Mouse (Mus musculus) E14TG2a.4 (cell line): ENCODE measurements around the gene Eaf2.

Experiments
- CTCF ChIP-seq: conservative IDR thresholded peaks from 2 replicates; pipeline ENCODE4 v1.5.1; 2014; ENCODE audit warnings: low read length
- NANOG ChIP-seq: IDR thresholded peaks from 2 replicates; pipeline ENCODE4 v1.6.1; 2014; ENCODE audit warnings: borderline replicate concordance, low read length, mixed read lengths
- POU5F1 ChIP-seq: IDR thresholded peaks from 2 replicates; pipeline ENCODE4 v1.6.1; 2014; ENCODE audit warnings: low read length, borderline replicate concordance

- TF ChIP-seq CTCF (no peak), NANOG (no peak), POU5F1 (no peak)
Observed at GRCm38 (mm10) chr16:36784146-36784545, 90.7 kb downstream of the Eaf2 start.
